Mouse (Mus musculus) intestine, postnatal 0 days (tissue): Measurements from ENCODE around the gene Proser1. TPM values are rescaled to one million over a fixed set of nuclear protein-coding genes. Genes with fewer than 3 reads are reported as not detected.

Source experiments
- ATAC-seq: fragments of 200-750 bp; cut with Nextera tagmentation; 2 replicates; pipeline ENCODE4 v1.8.0; 2017; ENCODE audit warnings: mild to moderate bottlenecking, moderate TSS enrichment, moderate library complexity
- H3K27ac ChIP-seq: fragments of 300-500 bp; sonication (generic); 2 replicates; pipeline ENCODE4 v1.5.1; 2014; ENCODE audit warnings: mild to moderate bottlenecking, low read depth, low read length, moderate library complexity
- H3K27me3 ChIP-seq: fragments of 300-500 bp; sonication (generic); replicated peaks from 2 replicates; pipeline ENCODE4 v1.6.1; 2014; ENCODE audit warnings: low read length, mixed read lengths; ENCODE audit not compliant: control insufficient read depth, insufficient read depth
- H3K36me3 ChIP-seq: fragments of 300-500 bp; sonication (generic); 2 replicates; pipeline ENCODE4 v1.6.1; 2014; ENCODE audit warnings: mild to moderate bottlenecking, moderate library complexity; ENCODE audit not compliant: control insufficient read depth, insufficient read depth
- H3K4me1 ChIP-seq: fragments of 300-500 bp; sonication (generic); replicated peaks from 2 replicates; pipeline ENCODE4 v1.6.1; 2014; ENCODE audit warnings: antibody characterized with exemption, low read length, mixed read lengths; ENCODE audit not compliant: control insufficient read depth, insufficient read depth
- H3K4me2 ChIP-seq: fragments of 300-500 bp; sonication (generic); replicated peaks from 2 replicates; pipeline ENCODE4 v1.6.1; 2014; ENCODE audit warnings: low read depth, mild to moderate bottlenecking, moderate library complexity
- H3K4me3 ChIP-seq: fragments of 300-500 bp; sonication (generic); 2 replicates; pipeline ENCODE4 v1.5.1; 2014; ENCODE audit warnings: low read depth, low read length
- H3K9ac ChIP-seq: fragments of 300-500 bp; sonication (generic); 2 replicates; pipeline ENCODE4 v1.6.1; 2014; ENCODE audit warnings: mild to moderate bottlenecking, low read depth, low read length
- H3K9me3 ChIP-seq: fragments of 300-500 bp; sonication (generic); 2 replicates; pipeline ENCODE4 v1.6.1; 2016; ENCODE audit warnings: mixed run types; ENCODE audit not compliant: control insufficient read depth
- CTCF ChIP-seq: sonication (generic); IDR thresholded peaks from 2 replicates; pipeline ENCODE4 v1.5.1; 2016; ENCODE audit warnings: low read depth, mild to moderate bottlenecking, control low read depth, antibody characterized with exemption, moderate library complexity
- WGBS: fragments of 180-500 bp; shearing (Covaris S2); extraction: QIAGEN DNeasy Blood & Tissue Kit; methylation state at CpG from one replicate; pipeline ENCODE4 v1.1.7; 2014; 5-methylcytosine and 5-hydroxymethylcytosine counted together
- polyA plus RNA-seq: library from polyadenylated mRNA; unstranded; fragments of >200 nt; fragmentation: Nextera tagmentation; extraction: Ambion mirVana; gene quantifications from 2 replicates; pipeline ENCODE4 v1.2.1, GENCODE M21; 2015

The Proser1 gene
- 8.9 and 9.7 TPM in 2 replicates for polyA plus RNA-seq

GRCm38 (mm10) chr3:53463046-53463764 is at the start of gene Proser1, which contains the start of gene Nhlrc3:
Gene Proser1 (plus strand): TSS chr3:53463666.
Gene Nhlrc3 (minus strand): TSS chr3:53463332.
- H3K27me3 ChIP-seq, result no peaks in the 10 kb centered on the region
- peak within 1 kb of the TSS; percentile 70 for H3K4me2 ChIP-seq
- peaks cover 4% of the 10 kb centered on the region; the same call in 1 of the 2 replicates for H3K4me1 ChIP-seq
- peak within 1 kb of the TSS; percentile 87 for H3K27ac ChIP-seq
- H3K9ac ChIP-seq, result peak within 1 kb of the TSS; percentile 95
- peaks cover 15% of the 10 kb centered on the region for H3K36me3 ChIP-seq
- TF ChIP-seq CTCF, result peak; percentile 19; the same call in 1 of the 2 replicates
- no peaks in the 10 kb centered on the region for H3K9me3 ChIP-seq
- peak; percentile 97 for ATAC-seq
- H3K4me3 ChIP-seq, result peak within 1 kb of the TSS; percentile 83
- under 1% methylated on average over 52 of the region's 52 CpGs for WGBS

GRCm38 (mm10) chr3:53413959-53414358 is 49.5 kb upstream of the Proser1 start:
- no peak for ATAC-seq
- H3K4me1 ChIP-seq, result peaks cover 7% of the 10 kb centered on the region; the same call in 1 of the 2 replicates
- no peak overlapping the region for H3K9ac ChIP-seq
- 52% methylated on average over 3 of the region's 3 CpGs for WGBS
- H3K4me3 ChIP-seq, result no peak overlapping the region
- H3K9me3 ChIP-seq, result no peaks in the 10 kb centered on the region
- H3K27ac ChIP-seq, result no peak overlapping the region
- no peaks in the 10 kb centered on the region for H3K36me3 ChIP-seq
- no peak overlapping the region for H3K4me2 ChIP-seq
- TF ChIP-seq CTCF, result no peak
- no peaks in the 10 kb centered on the region for H3K27me3 ChIP-seq

- Histone ChIP-seq H3K4me3 (no peak overlapping the region), H3K4me1 (peaks cover 7% of the 10 kb centered on the region; the same call in 1 of the 2 replicates), H3K27ac (no peak overlapping the region), H3K27me3 (no peaks in the 10 kb centered on the region), H3K9me3 (no peaks in the 10 kb centered on the region), H3K9ac (no peak overlapping the region), H3K36me3 (no peaks in the 10 kb centered on the region), H3K4me2 (no peak overlapping the region)
- no peak for ATAC-seq
- 42% methylated on average over 5 of the region's 5 CpGs for WGBS
- TF ChIP-seq CTCF, result 0 out of 2 replicates have a peak, but pooled peaks have one; percentile 8
Measured at GRCm38 (mm10) chr3:53416036-53416506, 47.4 kb upstream of the Proser1 start.

- H3K4me2 ChIP-seq, result no peak overlapping the region
- H3K36me3 ChIP-seq, result no peaks in the 10 kb centered on the region
- H3K27ac ChIP-seq, result no peak overlapping the region
- H3K4me3 ChIP-seq, result no peak overlapping the region
- no peak overlapping the region for H3K9ac ChIP-seq
- peaks cover 7% of the 10 kb centered on the region; the same call in 1 of the 2 replicates for H3K4me1 ChIP-seq
- H3K27me3 ChIP-seq, result no peaks in the 10 kb centered on the region
- no peaks in the 10 kb centered on the region for H3K9me3 ChIP-seq
- WGBS, result 84% methylated on average over 7 of the region's 7 CpGs
- TF ChIP-seq CTCF, result no peak
- no peak for ATAC-seq
Measured at GRCm38 (mm10) chr3:53417701-53418100, 45.8 kb upstream of the Proser1 start.

- H3K27ac ChIP-seq, result no peak overlapping the region
- no peak overlapping the region for H3K4me3 ChIP-seq
- H3K4me2 ChIP-seq, result no peak overlapping the region
- H3K27me3 ChIP-seq, result no peaks in the 10 kb centered on the region
- no peak for ATAC-seq
- WGBS, result 88% methylated on average over 12 of the region's 12 CpGs
- no peaks in the 10 kb centered on the region for H3K36me3 ChIP-seq
- no peaks in the 10 kb centered on the region for H3K4me1 ChIP-seq
- no peak overlapping the region for H3K9ac ChIP-seq
- TF ChIP-seq CTCF, result no peak
- H3K9me3 ChIP-seq, result no peaks in the 10 kb centered on the region
Measured at GRCm38 (mm10) chr3:53421656-53422055, 41.8 kb upstream of the Proser1 start.

- H3K9ac ChIP-seq, result no peak overlapping the region
- TF ChIP-seq CTCF, result no peak
- WGBS, result 65% methylated on average over 1 of the region's 1 CpGs
Measured at GRCm38 (mm10) chr3:53422691-53423090, 40.8 kb upstream of the Proser1 start.

More at GRCm38 (mm10) chr3:53422691-53423090, 40.8 kb upstream of the Proser1 start:
- Histone ChIP-seq H3K36me3 (no peaks in the 10 kb centered on the region), H3K9me3 (no peaks in the 10 kb centered on the region), H3K4me3 (no peak overlapping the region), H3K27me3 (no peaks in the 10 kb centered on the region), H3K4me2 (no peak overlapping the region), H3K27ac (no peak overlapping the region), H3K4me1 (no peaks in the 10 kb centered on the region)
- ATAC-seq, result no peak
